Mouse (Mus musculus): Measurements from ENCODE around the gene Afap1l2.

Gene Afap1l2

GRCm38 (mm10) chr19:56935777-56936176 lies 72.3 kb downstream of the Afap1l2 start:
- no peak for DNase-seq

- no peak for DNase-seq
Measured at GRCm38 (mm10) chr19:56935111-56935510, 72.9 kb downstream of the Afap1l2 start.

- DNase-seq, result no peak
Measured at GRCm38 (mm10) chr19:56933800-56934199, 74.2 kb downstream of the Afap1l2 start.

- DNase-seq, result no peak
Measured at GRCm38 (mm10) chr19:56930029-56930428, 78.0 kb downstream of the Afap1l2 start.

- no peak for DNase-seq
Measured at GRCm38 (mm10) chr19:56929392-56929791, 78.6 kb downstream of the Afap1l2 start.

- no peak for DNase-seq
Measured at GRCm38 (mm10) chr19:56921744-56922143, 86.3 kb downstream of the Afap1l2 start.

GRCm38 (mm10) chr19:56920232-56920631 lies 87.8 kb downstream of the Afap1l2 start:
- DNase-seq, result no peak

GRCm38 (mm10) chr19:56919628-56920027 lies 88.4 kb downstream of the Afap1l2 start:
- peak; percentile 58 for DNase-seq

- DNase-seq, result no peak
Measured at GRCm38 (mm10) chr19:56915084-56915483, 92.9 kb downstream of the Afap1l2 start.

GRCm38 (mm10) chr19:56914658-56915057 lies 93.4 kb downstream of the Afap1l2 start:
- DNase-seq, result no peak

- no peak for DNase-seq
Measured at GRCm38 (mm10) chr19:56913761-56914160, 94.3 kb downstream of the Afap1l2 start.

- DNase-seq, result no peak
Measured at GRCm38 (mm10) chr19:56910561-56910960, 97.5 kb downstream of the Afap1l2 start.

GRCm38 (mm10) chr19:56908472-56909270 lies 99.4 kb downstream of the Afap1l2 start:
- peak; percentile 31 for DNase-seq

- no peak for DNase-seq
Measured at GRCm38 (mm10) chr19:56907850-56908249, 100.2 kb downstream of the Afap1l2 start.

- DNase-seq, result no peak
Measured at GRCm38 (mm10) chr19:56905395-56905794, 102.6 kb downstream of the Afap1l2 start.

GRCm38 (mm10) chr19:56904095-56904494 lies 103.9 kb downstream of the Afap1l2 start:
- DNase-seq, result no peak

GRCm38 (mm10) chr19:56897654-56898053 lies 110.4 kb downstream of the Afap1l2 start:
- no peak for DNase-seq

GRCm38 (mm10) chr19:56893326-56893725 lies 114.7 kb downstream of the Afap1l2 start:
- no peak for DNase-seq

GRCm38 (mm10) chr19:56892586-56892985 lies 115.4 kb downstream of the Afap1l2 start:
- no peak for DNase-seq

- no peak for DNase-seq
Measured at GRCm38 (mm10) chr19:56891438-56891837, 116.6 kb downstream of the Afap1l2 start.

- no peak for DNase-seq
Measured at GRCm38 (mm10) chr19:56888654-56889053, 119.4 kb downstream of the Afap1l2 start.

- DNase-seq, result no peak
Measured at GRCm38 (mm10) chr19:56887879-56888278, 120.1 kb downstream of the Afap1l2 start.

- no peak for DNase-seq
Measured at GRCm38 (mm10) chr19:56877364-56877763, 130.7 kb downstream of the Afap1l2 start.

- DNase-seq, result no peak
Measured at GRCm38 (mm10) chr19:56874601-56875315, 133.3 kb downstream of the Afap1l2 start.

Measured in layer of hippocampus, adult 9-11 months (tissue).